Mouse (Mus musculus) heart, postnatal 0 days (tissue): Measurements from ENCODE around the gene Cstb.

Experiments used
- CTCF ChIP-seq: IDR thresholded peaks from 2 replicates; pipeline ENCODE4 v1.5.1; 2016; ENCODE audit warnings: antibody characterized with exemption, control low read depth, low read depth
- EP300 ChIP-seq: IDR thresholded peaks from 2 replicates; pipeline ENCODE4 v1.6.1; 2016; ENCODE audit warnings: antibody characterized with exemption, low read depth

DNA sequence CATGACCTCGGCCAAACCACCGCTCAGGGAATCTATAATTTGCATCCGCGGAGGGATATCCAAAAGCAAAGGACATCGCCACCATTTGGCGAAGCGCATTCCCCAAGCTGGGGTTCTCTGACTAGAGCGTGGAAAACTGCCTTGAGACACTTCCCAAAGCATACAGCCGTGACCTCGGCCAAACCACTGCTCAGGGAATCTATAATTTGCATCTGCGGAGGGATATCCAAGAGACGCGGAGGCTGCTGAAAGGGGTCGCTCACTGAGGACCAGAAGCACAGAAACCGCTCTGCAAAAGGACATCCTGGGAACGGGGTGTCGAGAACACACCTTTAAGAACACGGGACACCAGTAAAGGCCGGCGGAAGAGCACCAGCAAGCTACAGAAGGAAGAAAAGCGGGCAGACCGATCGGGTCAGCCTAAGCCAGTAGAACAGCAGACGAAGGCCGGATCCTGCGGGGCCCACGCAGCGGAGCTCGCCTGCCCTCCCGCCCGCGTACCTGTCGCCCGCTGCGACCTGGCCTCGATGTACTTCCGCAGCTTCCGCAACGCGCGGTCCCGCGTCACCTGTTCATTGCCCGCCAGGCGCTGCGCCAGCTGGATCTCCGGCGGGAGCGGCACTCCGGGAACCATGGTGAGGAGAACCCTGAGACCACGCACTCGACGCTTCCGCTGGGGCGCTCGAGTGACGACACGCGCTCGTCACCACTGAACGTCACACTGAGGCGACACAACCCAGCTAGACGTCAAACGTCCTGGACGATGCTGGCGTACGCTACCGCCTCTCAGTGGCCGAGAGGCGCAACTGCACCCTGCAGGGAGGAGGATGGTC, 12.9 kb upstream of the Cstb start, which contains the start of gene Rrp1:
- TF ChIP-seq CTCF (peak; percentile 100), EP300 (no peak)
